Mouse (Mus musculus) lung, adult 18-20 months (tissue): ENCODE results near the gene Rps19.
"Not testable (repeated sequence)": the region's sequence is repeated elsewhere in the genome, so short reads cannot be mapped to it uniquely, and the experiment has no call there.

Experiments used
- DNase-seq, 2 experiments: peaks; one replicate each; pipeline ENCODE4 v3.0.0; 2022; ENCODE audit warnings: mixed read lengths in 2 of 2

Gene Rps19

DNA sequence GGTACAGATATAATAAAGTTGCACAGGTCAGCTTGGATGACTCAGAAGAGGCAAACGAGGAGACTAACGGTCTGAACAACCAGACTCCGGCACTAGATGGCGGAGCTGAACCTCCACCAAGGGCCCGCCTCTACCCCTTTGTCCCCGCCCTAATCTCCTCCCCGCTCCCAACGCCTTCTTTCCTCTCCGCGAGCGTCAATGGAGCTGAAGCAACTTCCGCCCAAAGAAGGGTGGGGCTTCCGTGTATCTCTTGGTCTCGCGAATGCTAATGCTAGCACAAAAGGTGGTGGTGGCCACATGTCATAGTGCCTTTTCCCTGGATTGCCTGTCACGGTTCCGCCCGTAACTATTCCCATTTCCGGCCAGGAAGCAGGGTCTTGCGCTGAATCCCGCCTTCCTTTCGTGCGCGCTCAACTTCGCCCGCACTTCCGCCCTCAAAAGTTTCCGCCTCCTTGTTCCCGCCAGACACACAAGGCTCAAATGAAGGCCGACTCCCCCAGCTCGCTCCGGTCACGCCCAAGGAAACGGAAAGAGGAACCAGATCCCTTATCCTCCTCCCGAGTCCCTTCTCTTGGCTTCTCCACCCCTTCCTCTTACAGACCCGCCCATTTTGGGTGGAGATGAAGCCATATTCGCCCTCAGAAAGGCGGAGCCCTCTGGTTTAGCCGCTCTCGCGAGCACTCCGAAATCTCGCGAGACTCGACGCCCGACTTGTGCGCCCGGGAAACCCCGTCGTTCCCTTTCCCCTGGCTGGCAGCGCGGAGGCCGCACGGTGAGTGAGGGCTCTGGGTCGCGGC is at the start of gene Rps19:
Rps19 (plus strand) TSS at position 476 of the 797 bp plus-strand sequence.
- peak; percentile 99 for DNase-seq

DNA sequence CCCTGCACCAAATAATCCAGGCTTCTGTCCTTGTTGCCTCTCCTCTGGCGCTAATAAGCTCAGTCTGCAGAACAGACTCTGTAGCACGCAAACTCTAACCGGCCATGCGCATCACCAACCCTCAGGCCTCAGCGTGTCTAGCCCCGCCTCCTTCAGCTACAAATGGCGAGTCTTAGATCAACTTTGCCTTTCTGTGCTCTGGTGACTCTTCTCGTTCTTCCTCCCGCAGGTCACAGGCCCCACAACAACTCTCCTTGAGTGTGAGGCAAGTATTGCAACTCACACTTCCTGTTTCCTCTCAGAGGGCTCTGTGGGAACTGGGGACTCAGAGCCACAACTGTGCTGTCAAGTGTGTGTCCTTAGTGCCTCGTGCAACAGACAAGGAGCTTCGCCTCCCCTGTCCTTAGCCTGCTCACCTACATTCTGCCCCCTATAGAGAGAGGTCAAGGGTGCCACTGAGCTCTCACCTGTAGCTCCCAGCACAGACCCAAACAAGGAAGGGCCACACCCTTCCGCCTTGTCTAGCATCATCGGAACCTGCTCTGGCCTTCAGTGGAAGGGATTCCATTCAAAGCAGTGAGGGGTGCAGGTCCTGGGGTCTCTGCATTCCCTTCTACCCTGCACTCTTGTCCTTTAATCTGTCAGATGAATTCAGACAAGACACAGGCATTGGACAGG is 45.3 kb upstream of the Rps19 start:
- not testable (repeated sequence) for DNase-seq

- no peak for DNase-seq
Observed at GRCm38 (mm10) chr7:24839410-24839808, 44.8 kb upstream of the Rps19 start.

GRCm38 (mm10) chr7:24840331-24840730 is 43.8 kb upstream of the Rps19 start:
- DNase-seq: no peak

- no peak for DNase-seq
Observed at GRCm38 (mm10) chr7:24841009-24841408, 43.2 kb upstream of the Rps19 start.

- no peak for DNase-seq
Observed at GRCm38 (mm10) chr7:24844144-24844543, 40.0 kb upstream of the Rps19 start.

DNA sequence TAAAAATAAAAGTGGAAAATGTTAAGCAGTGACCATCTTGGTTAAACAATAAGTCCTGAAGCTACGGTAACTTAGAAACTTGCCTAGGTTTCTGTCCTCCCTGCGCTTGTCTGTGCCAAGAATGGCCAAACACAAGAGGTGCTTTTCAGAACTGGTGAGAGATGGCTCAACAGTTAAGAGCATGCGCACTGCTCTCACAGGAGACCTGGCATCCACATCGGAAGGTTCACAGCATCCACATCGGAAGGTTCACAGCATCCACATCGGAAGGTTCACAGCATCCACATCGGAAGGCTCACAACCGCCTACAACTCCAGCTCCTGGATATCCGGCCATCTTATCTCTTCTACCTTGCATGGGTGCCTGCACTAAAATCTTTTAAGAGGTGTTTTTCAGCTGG is 39.0 kb upstream of the Rps19 start:
- no peak for DNase-seq

DNA sequence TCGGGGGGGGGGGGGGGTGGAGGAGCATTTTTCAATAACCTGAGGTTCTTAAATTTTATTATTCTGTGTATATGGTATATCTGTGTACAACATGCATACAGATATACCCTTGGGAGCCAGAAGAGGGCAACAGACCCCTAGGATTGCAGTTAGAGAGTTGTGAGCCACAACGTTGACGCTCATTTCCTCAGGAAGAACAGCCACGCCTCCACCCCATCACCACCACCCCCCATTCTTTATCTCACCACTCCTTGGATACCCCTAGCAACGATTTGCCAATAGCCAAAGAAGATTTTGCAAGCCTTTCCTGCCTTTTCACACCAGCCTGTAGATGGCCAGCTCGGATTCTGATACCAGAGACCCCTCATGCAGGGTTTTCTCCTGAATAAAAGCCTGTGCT is 38.5 kb upstream of the Rps19 start:
- no peak for DNase-seq

DNA sequence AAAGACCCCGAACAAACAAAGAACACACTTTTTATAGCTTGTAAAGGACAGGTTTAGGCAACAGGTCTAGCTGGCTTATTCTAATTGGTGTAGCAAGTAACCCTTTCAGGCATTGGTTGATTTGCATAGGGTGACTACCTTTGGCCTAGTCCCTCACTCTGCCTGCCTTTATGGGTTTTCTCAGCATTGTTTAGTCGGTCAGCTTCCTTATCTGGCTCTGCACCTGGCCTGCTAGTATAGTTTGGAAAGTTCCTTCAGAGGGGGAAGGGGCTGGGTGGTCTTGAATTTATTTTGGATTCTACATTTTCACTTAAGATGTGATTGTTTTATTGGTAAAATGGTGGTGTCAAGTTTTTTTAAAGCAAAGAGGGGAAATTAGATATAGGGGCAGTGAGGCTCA is 37.6 kb upstream of the Rps19 start:
- not testable (repeated sequence) for DNase-seq

DNA sequence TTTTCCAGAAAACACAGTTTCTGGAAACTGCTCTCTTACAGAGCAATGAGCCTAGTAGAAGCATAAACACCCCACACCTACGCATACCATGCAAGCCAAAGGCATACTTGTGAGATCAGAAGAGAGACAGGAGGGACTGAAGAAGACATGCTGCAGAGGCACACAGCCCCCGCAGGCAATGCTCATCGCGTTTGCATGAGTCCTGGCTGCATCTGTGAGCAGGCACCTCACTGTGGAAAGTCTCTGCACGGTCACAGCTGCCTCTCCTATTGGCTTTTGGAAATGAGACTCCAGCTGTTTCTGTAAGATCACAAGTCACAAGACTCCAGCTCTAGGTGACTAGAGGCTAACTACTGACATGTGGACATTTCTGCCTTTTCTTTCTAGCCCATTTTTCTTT is 34.0 kb upstream of the Rps19 start:
- DNase-seq: no peak

DNA sequence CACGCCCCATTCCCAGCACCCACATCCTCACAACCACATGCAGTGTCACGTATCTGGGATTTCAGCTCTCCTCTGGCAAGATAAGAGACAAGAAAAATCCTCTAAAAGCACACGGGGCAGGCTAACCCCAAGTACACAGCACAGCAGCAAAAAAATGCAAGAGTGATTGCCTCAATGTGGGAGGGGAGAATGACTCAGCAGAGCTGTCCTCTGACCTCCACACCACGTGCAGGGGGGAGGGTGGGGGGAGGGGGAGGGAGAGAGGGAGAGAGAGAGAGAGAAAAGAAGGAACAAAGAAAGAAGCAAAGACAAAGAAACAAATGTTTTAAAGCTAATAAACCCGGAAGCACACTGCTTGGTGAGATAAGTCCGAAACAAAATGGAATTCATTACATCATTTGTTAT is 33.3 kb upstream of the Rps19 start:
- DNase-seq: peak in 1 of 2 experiments; percentile 19

DNA sequence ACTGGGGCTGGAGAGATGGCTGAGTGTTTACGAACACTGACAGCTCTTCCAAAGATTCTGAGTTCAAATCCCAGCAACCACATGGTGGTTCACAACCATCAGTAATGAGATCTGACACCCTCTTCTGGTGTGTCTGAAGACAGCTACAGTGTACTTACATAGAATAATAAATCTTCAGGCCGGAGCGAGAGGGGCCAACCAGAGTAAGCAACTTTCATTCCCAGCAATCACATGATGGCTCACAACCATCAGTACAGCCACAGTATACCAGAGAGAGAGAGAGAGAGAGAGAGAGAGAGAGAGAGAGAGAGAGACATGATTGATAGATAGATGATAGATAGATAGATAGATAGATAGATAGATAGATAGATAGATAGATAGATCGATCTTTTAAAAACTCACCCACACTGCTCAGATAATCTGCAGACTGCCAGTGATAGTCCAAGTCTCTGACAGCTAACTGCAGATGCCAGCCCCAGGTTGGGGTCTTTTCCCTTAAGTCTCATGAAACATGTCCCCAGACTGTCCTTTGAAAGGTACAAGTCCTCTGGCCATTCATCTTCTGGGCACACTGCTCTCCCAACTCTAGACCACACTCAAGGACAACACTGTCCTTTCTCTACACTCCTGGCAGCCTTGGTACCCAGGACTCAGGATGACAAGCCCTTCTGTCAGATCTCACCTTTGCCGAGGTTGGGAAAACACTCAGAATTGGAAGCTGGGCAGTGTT is 32.4 kb upstream of the Rps19 start:
- no peak for DNase-seq

- DNase-seq: no peak
Observed at GRCm38 (mm10) chr7:24852557-24853232, 31.5 kb upstream of the Rps19 start.

DNA sequence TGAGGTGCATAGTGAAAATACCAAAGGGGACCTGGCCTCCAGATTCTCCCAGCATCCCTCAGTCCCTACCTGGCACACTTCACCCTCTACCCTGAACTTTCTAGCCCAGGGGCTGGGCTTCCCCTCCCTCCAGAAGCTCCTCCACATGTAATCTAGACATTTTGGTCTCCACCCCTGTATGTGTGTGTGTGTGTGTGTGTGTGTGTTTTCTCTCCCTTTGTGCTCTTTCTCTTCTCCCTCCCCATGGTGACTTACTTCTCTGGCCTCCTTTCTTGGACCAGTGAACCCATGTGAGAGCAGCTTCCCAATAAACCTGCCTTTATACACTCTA is 31.0 kb upstream of the Rps19 start:
- no peak for DNase-seq

GRCm38 (mm10) chr7:24853695-24854094 is 30.5 kb upstream of the Rps19 start:
- no peak for DNase-seq

DNA sequence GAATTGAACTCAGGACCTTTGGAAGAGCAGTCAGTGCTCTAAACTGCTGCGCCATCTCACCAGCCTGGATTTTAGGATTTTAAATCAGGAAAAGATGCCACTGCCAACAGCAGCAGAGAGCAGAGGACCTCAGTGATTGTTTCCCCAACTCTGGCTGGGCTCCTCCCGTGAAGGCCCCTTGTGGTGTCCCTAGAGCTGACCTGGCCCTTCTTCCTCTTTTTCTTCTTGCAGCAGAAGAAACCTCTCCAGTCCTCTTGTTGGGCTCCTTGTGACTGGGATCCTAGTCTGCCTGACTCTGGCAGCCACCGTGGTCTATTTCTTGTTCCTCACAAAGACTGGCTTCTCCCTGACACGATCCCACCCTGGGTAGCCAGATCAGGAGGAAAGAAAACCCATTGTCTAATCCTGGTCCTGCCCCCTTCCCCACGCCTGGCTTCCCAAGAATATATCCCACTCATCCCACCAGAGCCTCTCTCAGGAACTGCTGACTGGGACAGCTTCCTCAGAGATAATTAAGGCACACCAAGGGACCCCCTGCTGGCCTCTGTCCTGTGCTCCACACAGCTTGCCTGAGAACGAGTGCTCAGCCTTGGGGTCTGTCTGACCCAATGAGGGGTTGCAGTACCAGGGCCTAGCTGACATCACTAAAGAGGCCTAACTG is 27.6 kb upstream of the Rps19 start:
- DNase-seq: no peak

DNA sequence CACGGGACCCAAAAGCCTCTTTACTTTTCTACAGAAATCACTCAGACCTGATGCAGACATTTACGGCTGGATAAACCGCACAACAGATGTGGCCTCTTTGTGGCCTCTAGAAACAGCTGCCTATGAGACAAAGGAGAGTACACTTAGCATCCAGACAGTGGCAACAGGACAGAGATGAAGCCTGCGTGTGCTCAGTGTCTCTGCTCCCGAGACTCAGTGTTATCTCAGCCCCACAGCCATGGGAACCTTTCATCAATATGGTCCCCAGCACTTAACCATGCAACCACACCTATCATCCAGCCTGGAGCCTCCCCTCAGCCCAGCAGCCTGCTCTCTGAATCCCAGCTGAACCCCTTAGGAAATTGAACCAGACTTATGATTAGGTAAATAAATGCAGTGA is 24.9 kb upstream of the Rps19 start:
- no peak for DNase-seq

DNA sequence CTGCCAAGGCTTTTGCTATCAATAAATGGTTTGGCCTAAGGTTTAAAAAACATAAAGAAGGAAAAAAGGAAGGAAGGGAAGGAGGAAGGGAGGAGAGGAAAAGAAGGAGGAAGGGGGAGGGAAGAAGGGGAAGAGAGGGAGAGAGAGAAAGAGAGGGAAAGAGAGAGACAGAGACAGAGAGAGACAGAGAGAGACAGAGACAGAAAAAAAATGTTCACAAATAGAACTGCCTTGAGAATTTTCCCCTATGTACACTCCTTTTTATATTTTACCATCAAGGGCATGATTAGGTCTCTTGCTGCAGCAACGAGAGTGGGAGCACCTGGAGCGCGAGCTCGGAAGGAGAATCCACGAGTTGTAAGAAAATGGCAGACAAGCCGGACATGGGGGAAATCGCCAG is 22.3 kb upstream of the Rps19 start, which contains the start of gene Gm9844:
Gm9844 (plus strand) TSS at position 301 of the 400 bp plus-strand sequence.
- DNase-seq: no peak

- no peak for DNase-seq
Observed at GRCm38 (mm10) chr7:24862853-24863252, 21.3 kb upstream of the Rps19 start.

DNA sequence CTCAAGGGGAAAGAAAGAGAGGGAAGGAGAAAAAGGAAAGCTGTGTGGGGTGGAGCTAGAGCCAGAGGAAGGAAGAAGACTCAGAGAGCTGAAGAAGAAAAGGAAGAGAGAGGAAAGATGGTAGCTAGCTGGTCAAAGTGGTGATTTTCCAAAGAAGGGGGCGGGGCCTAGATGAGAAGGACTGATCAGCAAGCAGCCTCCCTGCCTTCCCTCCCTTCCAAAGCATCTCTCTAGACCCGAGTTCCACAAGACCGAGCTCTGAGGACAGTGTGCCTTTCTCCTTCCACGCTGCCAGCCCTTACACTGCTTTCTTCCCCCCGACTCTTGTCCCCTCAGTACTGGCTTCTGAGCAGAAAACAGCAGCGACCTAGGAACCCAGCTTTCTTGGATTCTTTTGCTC is 20.0 kb upstream of the Rps19 start:
- no peak for DNase-seq

DNA sequence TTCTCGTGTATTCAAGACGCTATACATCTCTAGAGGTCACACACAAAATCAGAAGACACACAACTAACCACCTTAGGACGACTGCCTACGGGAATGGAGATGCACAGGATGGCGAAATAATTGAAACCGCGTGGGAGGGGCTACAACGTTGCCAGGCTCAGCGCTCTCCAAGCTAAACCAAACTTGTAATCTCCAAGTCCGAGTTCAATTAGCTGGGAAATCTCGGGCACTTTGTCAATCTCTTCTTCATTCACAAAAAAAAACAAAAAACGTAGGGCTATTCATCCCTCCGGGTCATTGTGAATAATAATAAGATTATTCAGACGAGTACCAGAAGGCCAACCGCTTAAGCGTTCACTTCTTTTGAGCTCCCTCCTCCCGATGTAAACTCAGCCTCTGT is 15.1 kb upstream of the Rps19 start:
- DNase-seq: no peak

- DNase-seq: no peak
Observed at GRCm38 (mm10) chr7:24869532-24870165, 14.5 kb upstream of the Rps19 start, which contains the start of the genes Lypd4 and Dmrtc2. TSS of gene Lypd4 (minus strand) at chr7:24869941. TSS of gene Dmrtc2 (plus strand) at chr7:24870057.
